Mouse (Mus musculus) brain, embryonic 14.5 days (tissue): Measurements from ENCODE around the gene Batf3.

Experiments used
- CTCF ChIP-seq: fragments of 200-500 bp; IDR thresholded peaks from 2 replicates; pipeline ENCODE4 v1.5.1; 2012; ENCODE audit warnings: inconsistent platforms, mild to moderate bottlenecking, moderate library complexity, borderline replicate concordance; ENCODE audit not compliant: insufficient read depth, insufficient read length; ENCODE audit errors: extremely low read depth
- POLR2A ChIP-seq: fragments of 200-500 bp; IDR thresholded peaks from 2 replicates; pipeline ENCODE4 v1.6.1; 2012; ENCODE audit warnings: mild to moderate bottlenecking, inconsistent platforms, borderline replicate concordance; ENCODE audit not compliant: poor library complexity, insufficient read depth, insufficient read length, severe bottlenecking; ENCODE audit errors: extremely low read depth

DNA sequence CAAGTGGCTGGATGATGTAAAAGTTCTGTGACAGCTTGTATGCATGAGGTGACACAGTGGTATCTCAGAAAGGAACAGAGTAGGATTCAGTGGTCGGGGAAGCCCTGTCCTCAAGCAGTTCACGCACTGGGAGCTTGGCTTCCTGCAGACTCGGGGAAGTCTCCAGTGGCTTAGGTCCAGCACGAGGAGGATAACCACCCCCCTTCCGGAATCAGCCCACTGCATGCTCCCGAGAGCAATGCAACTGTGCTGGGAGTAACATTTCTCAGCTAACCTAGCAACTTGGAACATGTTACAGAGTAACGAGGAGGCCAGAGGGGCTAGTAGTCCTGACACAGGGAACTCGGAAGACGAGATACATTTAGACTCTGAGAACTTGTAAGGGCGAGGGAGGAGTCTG is 9.7 kb downstream of the Batf3 start:
- TF ChIP-seq CTCF, result no peak
- TF ChIP-seq POLR2A, result no peak
